Mouse (Mus musculus) heart, postnatal 0 days (tissue): Measurements from ENCODE around the gene Nfib. TPM values are rescaled to one million over a fixed set of nuclear protein-coding genes. Genes with fewer than 3 reads are reported as not detected.
A peak's percentile ranks its signal among the peaks of the same experiment; 100 is the strongest.

ENCODE experiments used
- ATAC-seq: fragments of 200-750 bp; cut with Nextera tagmentation; 2 replicates; pipeline ENCODE4 v1.8.0; 2017; ENCODE audit warnings: low read depth, moderate number of reproducible peaks, moderate library complexity; ENCODE audit not compliant: insufficient read depth
- DNase-seq: peaks from one replicate; pipeline ENCODE4 v3.0.0-alpha.2; 2016; ENCODE audit warnings: low spot score
- H3K27ac ChIP-seq: fragments of 300-500 bp; sonication (generic); 2 replicates; pipeline ENCODE4 v1.5.1; 2014; ENCODE audit warnings: low read depth, mild to moderate bottlenecking
- H3K27me3 ChIP-seq: fragments of 300-500 bp; sonication (generic); 2 replicates; pipeline ENCODE4 v1.6.1; 2014; ENCODE audit warnings: low read length, mixed read lengths; ENCODE audit not compliant: control insufficient read depth, insufficient read depth
- H3K36me3 ChIP-seq: fragments of 300-500 bp; sonication (generic); replicated peaks from 2 replicates; pipeline ENCODE4 v1.6.1; 2014; ENCODE audit warnings: low read length, mixed read lengths; ENCODE audit not compliant: control insufficient read depth, insufficient read depth
- H3K4me1 ChIP-seq: fragments of 300-500 bp; sonication (generic); 2 replicates; pipeline ENCODE4 v1.6.1; 2014; ENCODE audit warnings: antibody characterized with exemption; ENCODE audit not compliant: control insufficient read depth, insufficient read depth
- H3K4me2 ChIP-seq: fragments of 300-500 bp; sonication (generic); 2 replicates; pipeline ENCODE4 v1.6.1; 2014; ENCODE audit warnings: low read depth, mild to moderate bottlenecking, low read length, moderate library complexity
- H3K4me3 ChIP-seq: fragments of 300-500 bp; sonication (generic); 2 replicates; pipeline ENCODE4 v1.5.1; 2014; ENCODE audit warnings: low read depth, low read length
- H3K9ac ChIP-seq: fragments of 300-500 bp; sonication (generic); replicated peaks from 2 replicates; pipeline ENCODE4 v1.6.1; 2014; ENCODE audit warnings: low read depth, low read length, mixed read lengths
- H3K9me3 ChIP-seq: fragments of 300-500 bp; sonication (generic); replicated peaks from 2 replicates; pipeline ENCODE4 v1.6.1; 2016; ENCODE audit warnings: low read length; ENCODE audit not compliant: control insufficient read depth
- CTCF ChIP-seq: IDR thresholded peaks from 2 replicates; pipeline ENCODE4 v1.5.1; 2016; ENCODE audit warnings: antibody characterized with exemption, control low read depth, low read depth
- EP300 ChIP-seq: IDR thresholded peaks from 2 replicates; pipeline ENCODE4 v1.6.1; 2016; ENCODE audit warnings: antibody characterized with exemption, low read depth
- WGBS: fragments of 180-500 bp; shearing (Covaris S2); extraction: QIAGEN DNeasy Blood & Tissue Kit; methylation state at CpG from one replicate; pipeline ENCODE4 v1.1.7; 2014; 5-methylcytosine and 5-hydroxymethylcytosine counted together
- polyA plus RNA-seq: library from polyadenylated mRNA; unstranded; fragments of >200 nt; fragmentation: Nextera tagmentation; extraction: Ambion mirVana; gene quantifications from 2 replicates; pipeline ENCODE4 v1.2.1, GENCODE M21; 2015
- total RNA-seq: library from RNA; depleted of rRNA; stranded (reverse); fragments of >200 nt; gene quantifications from 2 replicates; pipeline ENCODE4 v1.2.3, GENCODE M21; 2014; ENCODE audit warnings: low replicate concordance

The Nfib gene
- total and polyA plus RNA-seq, 2 experiments from 2014 or later = 44.0 to 82.0 TPM

DNA sequence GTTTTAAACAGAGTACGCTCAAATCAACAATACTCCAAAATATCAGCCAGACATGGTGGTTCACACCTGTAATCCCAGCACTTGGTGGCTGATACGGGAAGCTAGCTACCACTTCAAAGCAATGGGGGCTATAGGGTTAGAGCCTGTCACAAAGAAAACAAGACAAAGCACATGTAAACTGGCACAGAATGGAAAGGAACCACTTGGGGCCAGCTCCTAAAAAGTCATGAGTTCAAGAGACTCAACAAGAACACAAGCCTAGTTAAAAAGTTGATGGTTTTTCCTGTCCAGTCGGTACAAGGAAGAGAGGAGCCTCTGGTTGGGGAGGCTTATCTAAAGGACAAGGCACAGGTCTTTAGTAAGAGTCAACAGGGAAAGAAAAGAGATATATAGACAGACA, 327.9 kb downstream of the Nfib start:
- Histone ChIP-seq H3K27me3 (no peaks in the 10 kb centered on the region), H3K9ac (no peak overlapping the region), H3K4me1 (peaks cover 4% of the 10 kb centered on the region; the same call in 1 of the 2 replicates), H3K4me3 (no peak overlapping the region), H3K36me3 (0 out of 2 replicates have a peak, but pooled peaks cover 4% of the 10 kb centered on the region), H3K27ac (no peak overlapping the region), H3K4me2 (no peak overlapping the region), H3K9me3 (no peaks in the 10 kb centered on the region)
- TF ChIP-seq CTCF = no peak
- no peak for TF ChIP-seq EP300
- ATAC-seq (no peak), DNase-seq (no peak)
- 72% methylated on average over 3 of the region's 3 CpGs for WGBS

- H3K4me1 ChIP-seq = peaks cover 9% of the 10 kb centered on the region
- no peak for ATAC-seq
These were observed 331.0 kb downstream of the Nfib start for GRCm38 (mm10) chr4:82374560-82374959.

GRCm38 (mm10) chr4:82372217-82372616, 333.3 kb downstream of the Nfib start:
- no peak for DNase-seq
- TF ChIP-seq CTCF = no peak
- no peak for TF ChIP-seq EP300
- H3K9me3 ChIP-seq = no peaks in the 10 kb centered on the region
- ATAC-seq = no peak
- peaks cover 9% of the 10 kb centered on the region for H3K4me1 ChIP-seq
- H3K36me3 ChIP-seq = peaks cover 12% of the 10 kb centered on the region; the same call in 1 of the 2 replicates
- H3K27ac ChIP-seq = peak overlapping the region; percentile 46; the same call in 1 of the 2 replicates
- WGBS = 37% methylated on average over 4 of the region's 4 CpGs
- H3K9ac ChIP-seq = no peak overlapping the region
- H3K4me2 ChIP-seq = no peak overlapping the region
- H3K4me3 ChIP-seq = no peak overlapping the region
- H3K27me3 ChIP-seq = no peaks in the 10 kb centered on the region

More at GRCm38 (mm10) chr4:82374560-82374959, 331.0 kb downstream of the Nfib start:
- Histone ChIP-seq H3K9ac (no peak overlapping the region), H3K27ac (0 out of 2 replicates have a peak overlapping the region, but pooled peaks have one; percentile 25), H3K4me3 (no peak overlapping the region), H3K36me3 (peaks cover 12% of the 10 kb centered on the region; the same call in 1 of the 2 replicates), H3K27me3 (no peaks in the 10 kb centered on the region), H3K9me3 (no peaks in the 10 kb centered on the region), H3K4me2 (no peak overlapping the region)
- DNase-seq = no peak
- 53% methylated on average over 5 of the region's 5 CpGs for WGBS
- no peak for TF ChIP-seq CTCF
- no peak for TF ChIP-seq EP300

- WGBS = 91% methylated on average over 4 of the region's 4 CpGs
- no peaks in the 10 kb centered on the region for H3K9me3 ChIP-seq
- H3K4me1 ChIP-seq = peaks cover 9% of the 10 kb centered on the region
- no peak overlapping the region for H3K9ac ChIP-seq
- no peak for TF ChIP-seq EP300
- no peak for TF ChIP-seq CTCF
- H3K4me2 ChIP-seq = no peak overlapping the region
- DNase-seq (no peak), ATAC-seq (no peak)
- H3K4me3 ChIP-seq = no peak overlapping the region
- H3K27me3 ChIP-seq = no peaks in the 10 kb centered on the region
- H3K36me3 ChIP-seq = peaks cover 12% of the 10 kb centered on the region; the same call in 1 of the 2 replicates
- H3K27ac ChIP-seq = no peak overlapping the region
These were observed 334.1 kb downstream of the Nfib start for GRCm38 (mm10) chr4:82371471-82371870.

- DNase-seq (no peak), ATAC-seq (no peak)
- WGBS = 78% methylated on average over 6 of the region's 6 CpGs
- no peaks in the 10 kb centered on the region for H3K9me3 ChIP-seq
- no peak overlapping the region for H3K4me3 ChIP-seq
- no peak overlapping the region for H3K9ac ChIP-seq
- H3K4me2 ChIP-seq = no peak overlapping the region
- no peaks in the 10 kb centered on the region for H3K27me3 ChIP-seq
- H3K4me1 ChIP-seq = peaks cover 17% of the 10 kb centered on the region
- H3K36me3 ChIP-seq = peaks cover 12% of the 10 kb centered on the region; the same call in 1 of the 2 replicates
- no peak overlapping the region for H3K27ac ChIP-seq
- TF ChIP-seq CTCF (no peak), EP300 (no peak)
These were observed 336.4 kb downstream of the Nfib start for GRCm38 (mm10) chr4:82369011-82369776.
